Mouse (Mus musculus) spleen, adult 2 months (tissue): ENCODE data around the gene Hils1. TPM values are rescaled to one million over a fixed set of nuclear protein-coding genes. Genes with fewer than 3 reads are reported as not detected.

ENCODE experiments used
- DNase-seq, 2 experiments: peaks; one replicate each; pipeline versions ENCODE4 v3.0.0 to v3.0.0-alpha.2; 2012 to 2021; ENCODE audit warnings: low spot score in 2 of 2, low read depth in 1 of 2
- H3K27ac ChIP-seq: fragments of 200-500 bp; 2 replicates; pipeline ENCODE4 v1.5.1; 2012; ENCODE audit warnings: low read length, inconsistent platforms; ENCODE audit not compliant: insufficient read depth
- H3K27me3 ChIP-seq: fragments of 200-500 bp; 2 replicates; pipeline ENCODE4 v1.6.1; 2012; ENCODE audit warnings: mild to moderate bottlenecking, moderate library complexity, low read length, inconsistent platforms; ENCODE audit not compliant: control insufficient read depth, insufficient read depth
- H3K36me3 ChIP-seq: fragments of 200-500 bp; 2 replicates; pipeline ENCODE4 v1.6.1; 2012; ENCODE audit warnings: mild to moderate bottlenecking, low read length, inconsistent platforms; ENCODE audit not compliant: control insufficient read depth, insufficient read depth
- H3K4me1 ChIP-seq: fragments of 200-500 bp; 2 replicates; pipeline ENCODE4 v1.6.1; 2011; ENCODE audit warnings: inconsistent platforms; ENCODE audit not compliant: control insufficient read depth, insufficient read depth, insufficient read length
- H3K4me3 ChIP-seq: fragments of 200-500 bp; 2 replicates; pipeline ENCODE4 v1.5.1; 2011; ENCODE audit warnings: mild to moderate bottlenecking, inconsistent platforms; ENCODE audit not compliant: insufficient read depth, insufficient read length; ENCODE audit errors: extremely low read depth
- CTCF ChIP-seq: fragments of 200-500 bp; IDR thresholded peaks from 2 replicates; pipeline ENCODE4 v1.5.1; 2011; ENCODE audit warnings: mild to moderate bottlenecking, inconsistent platforms; ENCODE audit not compliant: insufficient read depth, insufficient read length, insufficient replicate concordance; ENCODE audit errors: extremely low read depth
- POLR2A ChIP-seq: fragments of 200-500 bp; IDR thresholded peaks from 2 replicates; pipeline ENCODE4 v1.6.1; 2011; ENCODE audit warnings: low read depth, low read length, inconsistent platforms
- WGBS: fragments of 180-500 bp; shearing (Covaris S2); methylation state at CpG from one replicate; pipeline ENCODE4 v1.1.7; 2018; 5-methylcytosine and 5-hydroxymethylcytosine counted together
- polyA plus RNA-seq: library from polyadenylated mRNA; depleted of rRNA; stranded (reverse); fragments of >200 nt; gene quantifications from 2 replicates; pipeline ENCODE4 v1.2.3, GENCODE M21; 2012; rRNA removed

Hils1 gene
- polyA plus RNA-seq = not detected in 2 replicates

DNA sequence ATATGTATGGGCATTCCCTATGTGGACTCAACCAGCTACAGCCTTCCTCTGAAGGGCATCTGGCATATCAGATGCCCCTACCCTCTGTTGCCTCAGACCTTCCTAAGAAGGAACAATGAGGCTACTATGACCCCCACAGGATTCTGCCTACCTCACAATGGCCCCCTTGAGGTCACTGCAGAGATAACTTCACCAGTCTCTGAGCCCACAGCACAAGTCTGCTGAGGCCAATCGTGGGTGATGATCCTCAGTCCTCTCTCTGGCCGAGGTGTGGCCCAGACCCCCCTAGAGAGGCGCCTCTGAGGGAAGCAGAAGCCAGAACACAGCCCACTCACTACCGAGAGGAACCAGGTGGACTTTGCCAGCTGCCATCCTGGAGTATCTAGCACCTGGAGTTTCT, at the start of gene Hils1:
Hils1 (plus strand) TSS at position 175 of the 400 bp plus-strand sequence.
- TF ChIP-seq POLR2A (no peak), CTCF (no peak)
- WGBS = 30% methylated on average over 4 of the region's 4 CpGs

DNA sequence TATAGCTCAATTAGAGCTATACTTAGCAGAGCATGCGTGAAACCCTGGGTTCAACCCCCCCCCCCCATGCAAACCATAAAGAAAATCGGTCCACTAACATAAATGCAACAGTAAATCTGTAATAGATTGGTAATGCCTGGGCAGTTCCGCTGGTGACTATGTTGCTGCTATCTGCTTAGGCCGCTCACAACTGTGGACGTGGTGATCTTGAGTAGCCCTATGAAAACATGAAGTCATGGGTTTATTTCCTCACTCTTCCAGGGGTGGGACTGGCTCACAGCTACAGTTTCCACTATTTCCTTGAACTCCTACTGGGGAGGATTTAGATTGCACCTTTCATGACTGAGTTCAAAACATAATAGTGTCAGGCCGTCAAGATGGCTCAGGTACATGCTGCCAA, 49.7 kb upstream of the Hils1 start:
- Histone ChIP-seq H3K4me3 (no peak overlapping the region), H3K36me3 (no peaks in the 10 kb centered on the region), H3K27me3 (no peaks in the 10 kb centered on the region), H3K4me1 (no peaks in the 10 kb centered on the region), H3K27ac (no peak overlapping the region)
- no peak for TF ChIP-seq CTCF
- TF ChIP-seq POLR2A = no peak
- DNase-seq = no peak
- WGBS = 83% methylated on average over 6 of the region's 6 CpGs

More for the DNA sequence above, at the start of gene Hils1:
- H3K4me3 ChIP-seq = no peak within 1 kb of the TSS
- no peak within 1 kb of the TSS for H3K27ac ChIP-seq
- no peaks in the 10 kb centered on the region for H3K36me3 ChIP-seq
- no peaks in the 10 kb centered on the region for H3K27me3 ChIP-seq
- DNase-seq = no peak
- H3K4me1 ChIP-seq = peaks cover 5% of the 10 kb centered on the region; the same call in 1 of the 2 replicates

- Histone ChIP-seq H3K27ac (no peak overlapping the region), H3K4me1 (no peaks in the 10 kb centered on the region), H3K27me3 (no peaks in the 10 kb centered on the region), H3K36me3 (no peaks in the 10 kb centered on the region), H3K4me3 (no peak overlapping the region)
- no peak for DNase-seq
- WGBS = 47% methylated on average over 6 of the region's 6 CpGs
- TF ChIP-seq CTCF (no peak), POLR2A (no peak)
These were observed 46.4 kb upstream of the Hils1 start for GRCm38 (mm10) chr11:94920996-94921401.

DNA sequence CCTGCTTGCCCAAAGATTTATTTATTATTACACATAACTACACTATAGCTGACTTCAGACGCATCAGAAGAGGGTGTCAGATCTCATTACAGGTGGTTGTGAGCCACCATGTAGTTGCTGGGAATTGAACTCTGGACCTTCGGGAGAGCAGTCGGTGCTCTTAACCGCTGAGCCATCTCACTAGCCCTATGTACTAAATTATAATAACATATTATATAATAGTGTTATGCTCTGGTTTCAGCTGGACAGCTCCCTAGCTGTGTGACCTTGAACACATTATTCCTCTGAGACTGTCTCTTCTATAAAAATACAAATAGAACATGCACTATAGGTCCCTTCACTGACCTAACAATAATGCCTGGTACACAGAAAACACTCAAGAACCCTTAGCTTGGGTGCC, 42.4 kb upstream of the Hils1 start:
- no peak for DNase-seq
- H3K36me3 ChIP-seq = no peaks in the 10 kb centered on the region
- TF ChIP-seq CTCF = no peak
- TF ChIP-seq POLR2A = no peak
- WGBS = 91% methylated on average over 4 of the region's 4 CpGs
- no peaks in the 10 kb centered on the region for H3K27me3 ChIP-seq
- H3K27ac ChIP-seq = no peak overlapping the region
- no peak overlapping the region for H3K4me3 ChIP-seq
- no peaks in the 10 kb centered on the region for H3K4me1 ChIP-seq

DNA sequence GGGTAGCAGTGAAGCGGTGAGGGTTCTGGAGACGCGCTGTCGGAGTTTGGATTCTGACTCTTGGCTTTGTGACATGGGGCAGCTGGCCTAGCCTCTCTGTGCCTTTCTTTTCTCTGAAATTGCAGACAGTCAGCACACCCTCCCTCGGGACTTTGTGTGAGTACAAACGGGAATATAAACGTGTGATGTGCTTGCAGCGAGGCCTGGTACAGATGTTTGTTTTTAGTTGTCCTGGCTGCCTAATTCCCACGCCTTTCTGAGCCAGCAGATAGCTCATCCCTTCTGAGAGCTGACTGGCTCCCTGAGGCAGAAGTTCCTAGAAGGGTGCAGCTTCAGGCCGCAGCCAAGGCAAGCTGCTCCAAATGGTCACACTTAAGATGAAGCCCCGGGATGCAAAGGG, 41.0 kb upstream of the Hils1 start:
- H3K4me3 ChIP-seq = no peak overlapping the region

GRCm38 (mm10) chr11:94927771-94928291, 39.6 kb upstream of the Hils1 start:
- TF ChIP-seq POLR2A = no peak
- TF ChIP-seq CTCF = no peak
- Histone ChIP-seq H3K4me3 (no peak overlapping the region), H3K36me3 (no peaks in the 10 kb centered on the region), H3K27me3 (no peaks in the 10 kb centered on the region), H3K27ac (no peak overlapping the region), H3K4me1 (no peaks in the 10 kb centered on the region)
- DNase-seq = no peak
- WGBS = 38% methylated on average over 5 of the region's 5 CpGs

More for the DNA sequence above, 41.0 kb upstream of the Hils1 start:
- TF ChIP-seq CTCF (no peak), POLR2A (no peak)
- H3K36me3 ChIP-seq = no peaks in the 10 kb centered on the region
- H3K27ac ChIP-seq = no peak overlapping the region
- no peaks in the 10 kb centered on the region for H3K4me1 ChIP-seq
- no peaks in the 10 kb centered on the region for H3K27me3 ChIP-seq
- no peak for DNase-seq
- 78% methylated on average over 11 of the region's 11 CpGs for WGBS

DNA sequence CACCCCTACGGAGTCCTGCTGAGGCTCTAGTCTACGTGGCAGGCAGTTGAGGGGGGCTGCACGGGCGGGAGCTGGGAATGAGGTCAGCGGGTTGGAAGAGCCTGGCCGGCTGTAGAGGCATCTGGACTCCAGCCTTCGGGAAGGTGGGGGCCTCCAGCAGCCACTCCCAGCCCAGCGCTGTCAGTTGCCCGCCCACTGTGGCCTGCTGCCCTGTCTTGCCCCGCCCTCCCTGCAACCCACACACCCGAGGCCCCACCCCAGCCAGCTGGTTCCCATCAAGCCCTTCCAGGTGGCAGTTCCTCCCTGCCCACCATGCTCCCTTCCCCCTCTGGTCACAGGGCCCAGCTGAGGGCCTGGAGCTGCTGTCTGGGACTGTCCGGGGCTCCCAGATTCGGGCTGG, 38.6 kb upstream of the Hils1 start:
- H3K4me3 ChIP-seq = no peak overlapping the region
- H3K36me3 ChIP-seq = no peaks in the 10 kb centered on the region
- no peaks in the 10 kb centered on the region for H3K4me1 ChIP-seq
- TF ChIP-seq CTCF = no peak
- no peak for TF ChIP-seq POLR2A
- H3K27ac ChIP-seq = 0 out of 2 replicates have a peak overlapping the region, but pooled peaks have one; percentile 30
- DNase-seq = peak in 1 of 2 experiments; percentile 22
- no peaks in the 10 kb centered on the region for H3K27me3 ChIP-seq
- WGBS = 13% methylated on average over 13 of the region's 13 CpGs
